Mouse (Mus musculus): ENCODE measurements around the gene Olfr763. TPM values are rescaled to one million over a fixed set of nuclear protein-coding genes. Genes with fewer than 3 reads are reported as not detected.
"Not testable (repeated sequence)": the region's sequence is repeated elsewhere in the genome, so short reads cannot be mapped to it uniquely, and the experiment has no call there.

Olfr763 gene
- total and polyA plus RNA-seq, 2 experiments = not detected

- DNase-seq (ENCODE audit: extremely low read depth, low read depth, low spot score) = no peak
- no peaks in the 10 kb centered on the region for H3K27me3 ChIP-seq (ENCODE audit: control insufficient read depth, insufficient read depth, low read length)
- peaks cover 2% of the 10 kb centered on the region; the same call in 1 of the 2 replicates for H3K79me2 ChIP-seq (ENCODE audit: control insufficient read depth, insufficient read depth, low read length)
- H3K4me3 ChIP-seq (ENCODE audit: insufficient read depth, low read depth, low read length) = no peak overlapping the region
- no peak overlapping the region for H3K9ac ChIP-seq (ENCODE audit: low read depth, low read length)
- no peak for TF ChIP-seq POLR2A (IDR thresholded peaks at IDR 0.05; ENCODE audit: extremely low read depth, insufficient read depth, low read length)
- no peak for TF ChIP-seq CTCF (IDR thresholded peaks at IDR 0.05; ENCODE audit: low read depth, low read length)
- peaks cover 31% of the 10 kb centered on the region for H3K4me1 ChIP-seq (ENCODE audit: control insufficient read depth, insufficient read depth, low read length)
- H3K36me3 ChIP-seq (ENCODE audit: control insufficient read depth, insufficient read depth, low read length) = peaks cover 15% of the 10 kb centered on the region
- H3K27ac ChIP-seq (replicated peaks; ENCODE audit: insufficient read depth, low read depth, low read length) = 0 out of 2 replicates have a peak overlapping the region, but pooled peaks have one; percentile 8
- WGBS = 67% methylated on average over 3 of the region's 3 CpGs
Measured at GRCm38 (mm10) chr10:128976395-128976794, 34.2 kb upstream of the Olfr763 start.

- DNase-seq (ENCODE audit: extremely low read depth, low read depth, low spot score) = peak; percentile 57
- WGBS = 30% methylated on average over 9 of the region's 9 CpGs
- TF ChIP-seq CTCF (IDR thresholded peaks at IDR 0.05; ENCODE audit: low read depth, low read length) = peak; percentile 78
- TF ChIP-seq POLR2A (IDR thresholded peaks at IDR 0.05; ENCODE audit: extremely low read depth, insufficient read depth, low read length) = no peak
Measured at GRCm38 (mm10) chr10:128977522-128978114, 33.0 kb upstream of the Olfr763 start.

GRCm38 (mm10) chr10:128980644-128981365 lies 29.8 kb upstream of the Olfr763 start:
- Histone ChIP-seq H3K27me3 (ENCODE audit: control insufficient read depth, insufficient read depth, low read length) (no peaks in the 10 kb centered on the region), H3K4me1 (ENCODE audit: control insufficient read depth, insufficient read depth, low read length) (peaks cover 26% of the 10 kb centered on the region), H3K9ac (ENCODE audit: low read depth, low read length) (no peak overlapping the region), H3K79me2 (ENCODE audit: control insufficient read depth, insufficient read depth, low read length) (peaks cover 2% of the 10 kb centered on the region; the same call in 1 of the 2 replicates), H3K36me3 (ENCODE audit: control insufficient read depth, insufficient read depth, low read length) (peaks cover 20% of the 10 kb centered on the region), H3K27ac (replicated peaks; ENCODE audit: insufficient read depth, low read depth, low read length) (no peak overlapping the region), H3K4me3 (ENCODE audit: insufficient read depth, low read depth, low read length) (no peak overlapping the region)
- 56% methylated on average over 3 of the region's 3 CpGs for WGBS
- peak; percentile 53 for DNase-seq (ENCODE audit: extremely low read depth, low read depth, low spot score)
- no peak for TF ChIP-seq POLR2A (IDR thresholded peaks at IDR 0.05; ENCODE audit: extremely low read depth, insufficient read depth, low read length)

More at GRCm38 (mm10) chr10:128977522-128978114, 33.0 kb upstream of the Olfr763 start:
- Histone ChIP-seq H3K4me1 (ENCODE audit: control insufficient read depth, insufficient read depth, low read length) (peaks cover 31% of the 10 kb centered on the region), H3K79me2 (ENCODE audit: control insufficient read depth, insufficient read depth, low read length) (peaks cover 2% of the 10 kb centered on the region; the same call in 1 of the 2 replicates), H3K27me3 (ENCODE audit: control insufficient read depth, insufficient read depth, low read length) (no peaks in the 10 kb centered on the region), H3K27ac (replicated peaks; ENCODE audit: insufficient read depth, low read depth, low read length) (no peak overlapping the region), H3K36me3 (ENCODE audit: control insufficient read depth, insufficient read depth, low read length) (peaks cover 15% of the 10 kb centered on the region), H3K4me3 (ENCODE audit: insufficient read depth, low read depth, low read length) (no peak overlapping the region), H3K9ac (ENCODE audit: low read depth, low read length) (no peak overlapping the region)

GRCm38 (mm10) chr10:128989131-128989530 lies 21.5 kb upstream of the Olfr763 start, which contains the start of gene Olfr9:
Gene Olfr9, plus strand, starts transcription at chr10:128989431.
- H3K4me1 ChIP-seq (ENCODE audit: control insufficient read depth, insufficient read depth, low read length); H3K36me3 ChIP-seq (ENCODE audit: control insufficient read depth, insufficient read depth, low read length); DNase-seq (ENCODE audit: extremely low read depth, low read depth, low spot score); H3K9ac ChIP-seq (ENCODE audit: low read depth, low read length); H3K79me2 ChIP-seq (ENCODE audit: control insufficient read depth, insufficient read depth, low read length); H3K27ac ChIP-seq (replicated peaks; ENCODE audit: insufficient read depth, low read depth, low read length); H3K4me3 ChIP-seq (ENCODE audit: insufficient read depth, low read depth, low read length); H3K27me3 ChIP-seq (ENCODE audit: control insufficient read depth, insufficient read depth, low read length): not testable (repeated sequence)
- WGBS = 86% methylated on average over 1 of the region's 1 CpGs

- H3K27ac ChIP-seq (replicated peaks; ENCODE audit: insufficient read depth, low read depth, low read length); H3K9ac ChIP-seq (ENCODE audit: low read depth, low read length); H3K79me2 ChIP-seq (ENCODE audit: control insufficient read depth, insufficient read depth, low read length); H3K36me3 ChIP-seq (ENCODE audit: control insufficient read depth, insufficient read depth, low read length); DNase-seq (ENCODE audit: extremely low read depth, low read depth, low spot score); H3K4me3 ChIP-seq (ENCODE audit: insufficient read depth, low read depth, low read length); H3K27me3 ChIP-seq (ENCODE audit: control insufficient read depth, insufficient read depth, low read length); H3K4me1 ChIP-seq (ENCODE audit: control insufficient read depth, insufficient read depth, low read length): not testable (repeated sequence)
- WGBS = 52% methylated on average over 7 of the region's 10 CpGs
Measured at GRCm38 (mm10) chr10:128990129-128990850, 20.3 kb upstream of the Olfr763 start.

GRCm38 (mm10) chr10:128990994-128991393 lies 19.6 kb upstream of the Olfr763 start:
- Histone ChIP-seq H3K4me3 (ENCODE audit: insufficient read depth, low read depth, low read length) (no peak overlapping the region), H3K27me3 (ENCODE audit: control insufficient read depth, insufficient read depth, low read length) (no peaks in the 10 kb centered on the region), H3K36me3 (ENCODE audit: control insufficient read depth, insufficient read depth, low read length) (no peaks in the 10 kb centered on the region), H3K9ac (ENCODE audit: low read depth, low read length) (no peak overlapping the region), H3K27ac (replicated peaks; ENCODE audit: insufficient read depth, low read depth, low read length) (no peak overlapping the region), H3K4me1 (ENCODE audit: control insufficient read depth, insufficient read depth, low read length) (no peaks in the 10 kb centered on the region), H3K79me2 (ENCODE audit: control insufficient read depth, insufficient read depth, low read length) (no peaks in the 10 kb centered on the region)
- DNase-seq (ENCODE audit: extremely low read depth, low read depth, low spot score) = no peak
- TF ChIP-seq CTCF (IDR thresholded peaks at IDR 0.05; ENCODE audit: low read depth, low read length) (no peak), POLR2A (IDR thresholded peaks at IDR 0.05; ENCODE audit: extremely low read depth, insufficient read depth, low read length) (no peak)

All from liver, adult 2 months (tissue).